Mouse (Mus musculus): Measurements from ENCODE around the gene Gm21985. TPM values are rescaled to one million over a fixed set of nuclear protein-coding genes. Genes with fewer than 3 reads are reported as not detected.

Gene Gm21985
- polyA plus RNA-seq, 1 experiment: not detected

- Histone ChIP-seq H3K36me3 (ENCODE audit: control insufficient read depth, insufficient read depth) (peaks cover 20% of the 10 kb centered on the region), H3ac (ENCODE audit: control insufficient read depth, insufficient read length) (no peak overlapping the region), H3K4me3 (no peak overlapping the region), H3K4me2 (ENCODE audit: low read depth) (no peak overlapping the region), H3K79me2 (ENCODE audit: control insufficient read depth, insufficient read depth) (no peaks in the 10 kb centered on the region), H3K27me3 (ENCODE audit: control insufficient read depth, insufficient read depth, insufficient read length) (no peaks in the 10 kb centered on the region)
- TF ChIP-seq MYOD1 (IDR thresholded peaks at IDR 0.05; ENCODE audit: control insufficient read depth in 1 of 3, insufficient read length in 2 of 3, low read depth in 2 of 3) (no peak), USF1 (IDR thresholded peaks at IDR 0.05; ENCODE audit: low read depth) (no peak), MAX (IDR thresholded peaks at IDR 0.05; ENCODE audit: low read depth) (no peak), POLR2AphosphoS2 (IDR thresholded peaks at IDR 0.05; ENCODE audit: insufficient read length, low read depth) (no peak), E2F4 (IDR thresholded peaks at IDR 0.05; ENCODE audit: insufficient read depth) (no peak), CEBPB (IDR thresholded peaks at IDR 0.05; ENCODE audit: insufficient read depth, poor library complexity, severe bottlenecking) (no peak)
These were observed 82.1 kb downstream of the Gm21985 start for GRCm38 (mm10) chr2:112348246-112348645.

GRCm38 (mm10) chr2:112353685-112354455 lies 87.8 kb downstream of the Gm21985 start:
- TF ChIP-seq POLR2A (IDR thresholded peaks at IDR 0.05; ENCODE audit: insufficient read length, low read depth) (no peak), SRF (IDR thresholded peaks at IDR 0.05; ENCODE audit: control insufficient read depth, insufficient read length, low read depth) (no peak), TCF3 (IDR thresholded peaks at IDR 0.05; ENCODE audit: insufficient read length, low read depth) (no peak), REST (IDR thresholded peaks at IDR 0.05; ENCODE audit: insufficient read depth, insufficient read length) (no peak), POLR2AphosphoS2 (IDR thresholded peaks at IDR 0.05; ENCODE audit: insufficient read length, low read depth) (no peak), MAX (IDR thresholded peaks at IDR 0.05; ENCODE audit: low read depth) (no peak), MYOD1 (IDR thresholded peaks at IDR 0.05; ENCODE audit: control insufficient read depth in 1 of 3, insufficient read length in 2 of 3, low read depth in 2 of 3) (no peak), E2F4 (IDR thresholded peaks at IDR 0.05; ENCODE audit: insufficient read depth) (no peak), TCF12 (IDR thresholded peaks at IDR 0.05; ENCODE audit: insufficient read depth, poor library complexity, severe bottlenecking) (no peak), MYOG (IDR thresholded peaks at IDR 0.05; ENCODE audit: control insufficient read depth in 1 of 3, insufficient read depth in 1 of 3, insufficient read length in 2 of 3, low read depth in 2 of 3) (no peak), CEBPB (IDR thresholded peaks at IDR 0.05; ENCODE audit: insufficient read depth, poor library complexity, severe bottlenecking) (no peak), USF1 (IDR thresholded peaks at IDR 0.05; ENCODE audit: low read depth) (no peak)
- Histone ChIP-seq H3K79me2 (ENCODE audit: control insufficient read depth, insufficient read depth) (no peaks in the 10 kb centered on the region), H3K27me3 (ENCODE audit: control insufficient read depth, insufficient read depth, insufficient read length) (no peaks in the 10 kb centered on the region), H3ac (ENCODE audit: control insufficient read depth, insufficient read length) (no peak overlapping the region), H3K4me2 (ENCODE audit: low read depth) (no peak overlapping the region), H3K36me3 (ENCODE audit: control insufficient read depth, insufficient read depth) (peaks cover 23% of the 10 kb centered on the region), H3K4me3 (no peak overlapping the region)

- Histone ChIP-seq H3K4me3 (no peak overlapping the region), H3K36me3 (ENCODE audit: control insufficient read depth, insufficient read depth) (peaks cover 46% of the 10 kb centered on the region), H3K4me2 (ENCODE audit: low read depth) (no peak overlapping the region), H3K27me3 (ENCODE audit: control insufficient read depth, insufficient read depth, insufficient read length) (no peaks in the 10 kb centered on the region), H3ac (ENCODE audit: control insufficient read depth, insufficient read length) (no peak overlapping the region), H3K79me2 (ENCODE audit: control insufficient read depth, insufficient read depth) (no peaks in the 10 kb centered on the region)
- TF ChIP-seq TCF3 (IDR thresholded peaks at IDR 0.05; ENCODE audit: insufficient read length, low read depth) (no peak), MYOD1 (IDR thresholded peaks at IDR 0.05; ENCODE audit: control insufficient read depth in 1 of 3, insufficient read length in 2 of 3, low read depth in 2 of 3) (peak; percentile 25 to 87 (median 83))
These were observed 93.5 kb downstream of the Gm21985 start for GRCm38 (mm10) chr2:112359611-112360010.

- TF ChIP-seq MAX (IDR thresholded peaks at IDR 0.05; ENCODE audit: low read depth): no peak
- TF ChIP-seq CEBPB (IDR thresholded peaks at IDR 0.05; ENCODE audit: insufficient read depth, poor library complexity, severe bottlenecking): no peak
- TF ChIP-seq MYOG (IDR thresholded peaks at IDR 0.05; ENCODE audit: control insufficient read depth in 1 of 3, insufficient read depth in 1 of 3, insufficient read length in 2 of 3, low read depth in 2 of 3): no peak
- no peak for TF ChIP-seq POLR2A (IDR thresholded peaks at IDR 0.05; ENCODE audit: insufficient read length, low read depth)
- TF ChIP-seq MYOD1 (IDR thresholded peaks at IDR 0.05; ENCODE audit: control insufficient read depth in 1 of 3, insufficient read length in 2 of 3, low read depth in 2 of 3): no peak
- TF ChIP-seq POLR2AphosphoS2 (IDR thresholded peaks at IDR 0.05; ENCODE audit: insufficient read length, low read depth): no peak
- TF ChIP-seq E2F4 (IDR thresholded peaks at IDR 0.05; ENCODE audit: insufficient read depth): no peak
- no peak for TF ChIP-seq SRF (IDR thresholded peaks at IDR 0.05; ENCODE audit: control insufficient read depth, insufficient read length, low read depth)
- TF ChIP-seq TCF12 (IDR thresholded peaks at IDR 0.05; ENCODE audit: insufficient read depth, poor library complexity, severe bottlenecking): no peak
- no peak for TF ChIP-seq REST (IDR thresholded peaks at IDR 0.05; ENCODE audit: insufficient read depth, insufficient read length)
- no peak for TF ChIP-seq TCF3 (IDR thresholded peaks at IDR 0.05; ENCODE audit: insufficient read length, low read depth)
- TF ChIP-seq USF1 (IDR thresholded peaks at IDR 0.05; ENCODE audit: low read depth): no peak
- Histone ChIP-seq H3K27me3 (ENCODE audit: control insufficient read depth, insufficient read depth, insufficient read length) (no peaks in the 10 kb centered on the region), H3K4me3 (no peak overlapping the region)
These were observed 94.1 kb downstream of the Gm21985 start for GRCm38 (mm10) chr2:112360012-112360780.

More at GRCm38 (mm10) chr2:112360012-112360780, 94.1 kb downstream of the Gm21985 start:
- Histone ChIP-seq H3K36me3 (ENCODE audit: control insufficient read depth, insufficient read depth) (peaks cover 46% of the 10 kb centered on the region), H3ac (ENCODE audit: control insufficient read depth, insufficient read length) (no peak overlapping the region), H3K4me2 (ENCODE audit: low read depth) (peak overlapping the region; percentile 31), H3K79me2 (ENCODE audit: control insufficient read depth, insufficient read depth) (no peaks in the 10 kb centered on the region)

All from myocyte (in vitro differentiated cells).